Mouse (Mus musculus): Measurements from ENCODE around the gene Wdr20. TPM values are rescaled to one million over a fixed set of nuclear protein-coding genes. Genes with fewer than 3 reads are reported as not detected.

The Wdr20 gene
- polyA plus RNA-seq, 1 experiment, result 15.5 TPM

DNA sequence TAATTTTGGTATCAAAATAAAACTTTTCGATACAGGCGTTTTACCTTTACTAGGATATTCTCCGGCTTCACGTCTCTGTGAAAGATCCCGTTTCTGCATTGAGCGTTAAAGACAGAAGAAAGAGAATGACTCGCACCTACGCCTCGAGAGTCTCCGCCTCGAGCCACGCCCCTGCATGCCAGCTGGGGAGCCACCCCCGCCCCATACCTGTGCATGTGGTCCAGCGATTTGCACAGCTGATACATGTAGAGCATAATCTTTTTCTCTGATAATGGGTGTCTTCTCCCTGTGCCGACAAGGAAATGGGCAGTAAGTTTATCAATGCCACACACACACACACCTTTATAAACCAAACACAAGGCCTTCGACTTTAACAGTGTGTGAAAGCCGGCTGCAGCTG lies 77.2 kb downstream of the Wdr20 start:
- 36% methylated on average over 17 of the region's 17 CpGs for WGBS
- Histone ChIP-seq H3K4me3 (ENCODE audit: low read depth, low read length) (no peak overlapping the region), H3K27ac (ENCODE audit: insufficient read depth, low read depth, low read length) (no peak overlapping the region), H3K36me3 (ENCODE audit: control insufficient read depth, insufficient read depth, low read length) (no peaks in the 10 kb centered on the region), H3K4me1 (ENCODE audit: control insufficient read depth, insufficient read depth, insufficient read length, low read length) (peaks cover 2% of the 10 kb centered on the region; the same call in 1 of the 2 replicates), H3K27me3 (ENCODE audit: control insufficient read depth, insufficient read depth, low read length) (no peaks in the 10 kb centered on the region)
- TF ChIP-seq CTCF (IDR thresholded peaks at IDR 0.05; ENCODE audit: extremely low read depth, insufficient read length, insufficient replicate concordance, low read depth, low read length) (no peak), POLR2A (IDR thresholded peaks at IDR 0.05; ENCODE audit: low read depth, low read length) (no peak)

DNA sequence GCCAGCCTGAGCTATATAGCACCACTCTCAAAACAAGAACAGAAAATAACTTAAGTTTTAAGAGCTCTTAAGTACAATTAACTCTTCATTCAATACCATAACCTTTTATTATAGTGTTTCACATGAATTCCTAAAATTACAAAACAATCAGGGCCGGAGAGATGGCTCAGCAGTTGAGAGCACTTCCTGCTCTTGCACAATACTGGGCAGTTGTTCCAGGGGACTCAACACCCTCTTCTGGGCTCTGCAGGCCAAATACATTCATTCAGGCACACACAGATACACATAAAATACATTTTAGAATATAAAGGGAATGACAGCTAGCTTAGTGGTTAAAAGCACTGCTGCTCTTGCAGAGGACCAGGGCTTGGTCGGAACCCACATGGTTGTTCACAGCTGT lies 79.1 kb downstream of the Wdr20 start:
- TF ChIP-seq POLR2A (IDR thresholded peaks at IDR 0.05; ENCODE audit: low read depth, low read length) (no peak), CTCF (IDR thresholded peaks at IDR 0.05; ENCODE audit: extremely low read depth, insufficient read length, insufficient replicate concordance, low read depth, low read length) (no peak)
- H3K27me3 ChIP-seq (ENCODE audit: control insufficient read depth, insufficient read depth, low read length), result no peaks in the 10 kb centered on the region
- no peak overlapping the region for H3K4me3 ChIP-seq (ENCODE audit: low read depth, low read length)
- no peaks in the 10 kb centered on the region for H3K36me3 ChIP-seq (ENCODE audit: control insufficient read depth, insufficient read depth, low read length)
- H3K27ac ChIP-seq (ENCODE audit: insufficient read depth, low read depth, low read length), result no peak overlapping the region
- 81% methylated on average over 2 of the region's 2 CpGs for WGBS
- peaks cover 2% of the 10 kb centered on the region; the same call in 1 of the 2 replicates for H3K4me1 ChIP-seq (ENCODE audit: control insufficient read depth, insufficient read depth, insufficient read length, low read length)

DNA sequence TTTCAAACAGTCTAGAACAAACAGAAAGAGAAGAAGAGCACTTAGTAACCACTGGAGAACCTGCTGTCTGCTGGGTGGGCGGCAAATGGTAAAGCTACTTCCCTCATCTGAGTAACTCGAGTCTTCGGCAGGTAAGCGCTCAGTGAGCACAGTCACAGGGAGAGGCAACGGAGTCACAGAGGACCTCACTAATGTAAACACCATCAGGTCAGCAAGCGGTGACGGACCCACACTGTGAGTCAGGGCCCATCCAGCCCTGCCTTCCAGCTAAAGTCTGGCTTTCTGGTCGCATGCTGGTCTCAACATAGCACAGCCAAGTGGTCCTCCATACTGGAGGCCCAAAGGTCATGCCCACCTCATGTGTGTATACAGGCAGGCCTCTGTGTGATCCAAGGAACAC lies 81.6 kb downstream of the Wdr20 start:
- Histone ChIP-seq H3K27ac (ENCODE audit: insufficient read depth, low read depth, low read length) (no peak overlapping the region), H3K27me3 (ENCODE audit: control insufficient read depth, insufficient read depth, low read length) (no peaks in the 10 kb centered on the region), H3K4me1 (ENCODE audit: control insufficient read depth, insufficient read depth, insufficient read length, low read length) (peaks cover 2% of the 10 kb centered on the region; the same call in 1 of the 2 replicates), H3K4me3 (ENCODE audit: low read depth, low read length) (no peak overlapping the region), H3K36me3 (ENCODE audit: control insufficient read depth, insufficient read depth, low read length) (no peaks in the 10 kb centered on the region)
- TF ChIP-seq CTCF (IDR thresholded peaks at IDR 0.05; ENCODE audit: extremely low read depth, insufficient read length, insufficient replicate concordance, low read depth, low read length) (no peak), POLR2A (IDR thresholded peaks at IDR 0.05; ENCODE audit: low read depth, low read length) (no peak)
- 82% methylated on average over 8 of the region's 8 CpGs for WGBS

DNA sequence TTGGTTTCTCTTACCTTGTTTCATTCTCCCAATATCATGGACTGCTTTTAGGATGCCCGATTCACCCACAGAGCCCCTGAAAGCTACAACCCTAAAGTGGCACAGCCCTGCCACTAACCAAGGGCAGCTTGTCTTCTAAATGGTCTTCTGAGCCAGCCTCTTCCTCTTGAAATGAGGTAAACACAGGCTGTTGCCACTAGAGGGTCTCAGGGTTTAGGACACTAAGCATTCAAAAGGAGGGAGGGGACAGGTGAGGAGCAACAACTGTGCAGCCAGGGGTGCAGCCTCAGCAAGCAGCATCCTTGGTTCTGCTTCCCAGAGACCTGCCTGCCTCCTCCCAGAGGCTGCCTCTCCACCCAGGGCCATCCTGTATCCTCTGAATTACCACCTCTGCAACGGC lies 84.0 kb downstream of the Wdr20 start:
- no peak overlapping the region for H3K4me3 ChIP-seq (ENCODE audit: low read depth, low read length)
- WGBS, result 91% methylated on average over 2 of the region's 2 CpGs
- no peaks in the 10 kb centered on the region for H3K27me3 ChIP-seq (ENCODE audit: control insufficient read depth, insufficient read depth, low read length)
- H3K4me1 ChIP-seq (ENCODE audit: control insufficient read depth, insufficient read depth, insufficient read length, low read length), result no peaks in the 10 kb centered on the region
- TF ChIP-seq CTCF (IDR thresholded peaks at IDR 0.05; ENCODE audit: extremely low read depth, insufficient read length, insufficient replicate concordance, low read depth, low read length) (no peak), POLR2A (IDR thresholded peaks at IDR 0.05; ENCODE audit: low read depth, low read length) (no peak)
- H3K36me3 ChIP-seq (ENCODE audit: control insufficient read depth, insufficient read depth, low read length), result no peaks in the 10 kb centered on the region
- no peak overlapping the region for H3K27ac ChIP-seq (ENCODE audit: insufficient read depth, low read depth, low read length)

DNA sequence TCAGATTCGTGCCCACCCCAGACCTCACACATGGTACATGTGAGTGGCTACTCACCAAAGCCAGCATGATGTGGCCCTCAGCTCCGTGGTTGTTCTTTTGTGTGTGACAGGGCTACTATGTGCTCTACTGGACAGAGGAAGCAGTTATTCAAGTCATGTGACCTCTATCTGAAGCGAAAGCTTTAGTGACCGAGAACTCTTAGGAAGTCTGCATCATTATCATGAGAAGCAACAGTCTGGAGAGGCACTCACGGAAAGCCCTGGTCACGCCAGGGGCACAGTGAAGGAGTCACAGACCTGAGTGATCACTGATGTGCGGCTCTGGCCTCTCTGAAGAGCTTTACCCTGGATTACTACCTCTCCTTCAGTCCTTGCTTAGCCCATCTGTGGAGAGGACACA lies 84.6 kb downstream of the Wdr20 start:
- TF ChIP-seq POLR2A (IDR thresholded peaks at IDR 0.05; ENCODE audit: low read depth, low read length) (no peak), CTCF (IDR thresholded peaks at IDR 0.05; ENCODE audit: extremely low read depth, insufficient read length, insufficient replicate concordance, low read depth, low read length) (no peak)
- no peaks in the 10 kb centered on the region for H3K36me3 ChIP-seq (ENCODE audit: control insufficient read depth, insufficient read depth, low read length)
- H3K27me3 ChIP-seq (ENCODE audit: control insufficient read depth, insufficient read depth, low read length), result no peaks in the 10 kb centered on the region
- no peak overlapping the region for H3K4me3 ChIP-seq (ENCODE audit: low read depth, low read length)
- no peaks in the 10 kb centered on the region for H3K4me1 ChIP-seq (ENCODE audit: control insufficient read depth, insufficient read depth, insufficient read length, low read length)
- no peak overlapping the region for H3K27ac ChIP-seq (ENCODE audit: insufficient read depth, low read depth, low read length)
- WGBS, result 81% methylated on average over 7 of the region's 7 CpGs

DNA sequence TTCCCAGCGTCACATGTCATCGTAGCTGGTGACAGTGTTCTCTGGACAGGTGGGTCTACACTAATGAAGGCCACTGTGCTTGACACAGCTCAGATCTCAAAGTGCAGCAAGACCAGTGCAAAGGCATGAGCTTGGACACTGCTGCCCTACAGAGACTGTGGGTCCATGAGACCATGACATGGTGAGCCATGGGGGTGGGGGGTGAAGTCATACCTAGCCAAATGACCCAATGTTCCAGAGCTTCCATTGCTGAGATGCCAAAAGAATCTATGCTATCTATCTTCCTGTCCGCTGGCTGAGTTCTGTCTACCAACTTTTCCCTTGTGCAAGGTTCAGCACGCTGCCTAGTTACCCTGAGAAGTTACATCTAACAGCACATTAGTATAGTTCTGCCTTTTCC lies 91.2 kb downstream of the Wdr20 start:
- Histone ChIP-seq H3K4me1 (ENCODE audit: control insufficient read depth, insufficient read depth, insufficient read length, low read length) (no peaks in the 10 kb centered on the region), H3K27ac (ENCODE audit: insufficient read depth, low read depth, low read length) (no peak overlapping the region), H3K36me3 (ENCODE audit: control insufficient read depth, insufficient read depth, low read length) (no peaks in the 10 kb centered on the region), H3K27me3 (ENCODE audit: control insufficient read depth, insufficient read depth, low read length) (no peaks in the 10 kb centered on the region), H3K4me3 (ENCODE audit: low read depth, low read length) (no peak overlapping the region)
- no peak for TF ChIP-seq POLR2A (IDR thresholded peaks at IDR 0.05; ENCODE audit: low read depth, low read length)
- no peak for TF ChIP-seq CTCF (IDR thresholded peaks at IDR 0.05; ENCODE audit: extremely low read depth, insufficient read length, insufficient replicate concordance, low read depth, low read length)
- WGBS, result 95% methylated on average over 4 of the region's 4 CpGs

DNA sequence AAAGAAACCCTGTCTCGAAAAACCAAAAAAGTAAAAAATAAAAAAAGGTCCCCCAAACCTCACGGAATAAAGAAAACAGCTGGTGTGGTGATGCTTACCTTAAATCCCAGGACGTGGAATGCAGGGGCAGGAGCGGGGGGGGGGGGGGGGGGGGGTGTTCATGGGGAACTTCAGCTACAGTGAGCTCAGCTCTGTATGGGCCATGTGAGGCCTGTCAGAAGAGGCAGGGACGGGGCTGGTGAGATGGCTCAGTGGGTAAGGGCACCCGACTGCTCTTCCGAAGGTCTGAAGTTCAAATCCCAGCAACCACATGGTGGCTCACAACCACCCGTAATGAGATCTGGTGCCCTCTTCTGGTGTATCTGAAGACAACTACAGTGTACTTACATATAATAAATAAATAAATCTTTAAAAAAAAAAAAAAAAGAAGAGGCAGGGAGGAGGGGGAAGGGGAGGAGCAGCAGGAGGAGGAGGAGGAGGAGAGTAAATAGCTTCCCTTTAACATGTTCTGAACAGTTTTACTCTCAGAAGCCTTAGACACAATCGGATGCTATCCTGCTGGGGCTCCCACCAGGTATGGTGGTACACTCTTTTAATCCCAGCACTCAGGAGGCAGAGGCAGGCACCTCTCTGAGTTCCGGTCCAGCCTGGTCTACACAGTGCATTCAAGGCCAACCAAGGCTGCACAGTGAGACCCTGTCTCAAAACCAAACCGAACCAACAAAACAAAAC lies 92.7 kb downstream of the Wdr20 start:
- 83% methylated on average over 11 of the region's 11 CpGs for WGBS
- TF ChIP-seq POLR2A (IDR thresholded peaks at IDR 0.05; ENCODE audit: low read depth, low read length) (no peak), CTCF (IDR thresholded peaks at IDR 0.05; ENCODE audit: extremely low read depth, insufficient read length, insufficient replicate concordance, low read depth, low read length) (no peak)

More for the DNA sequence above, 92.7 kb downstream of the Wdr20 start:
- H3K27ac ChIP-seq (ENCODE audit: insufficient read depth, low read depth, low read length), result no peak overlapping the region
- no peak overlapping the region for H3K4me3 ChIP-seq (ENCODE audit: low read depth, low read length)
- H3K36me3 ChIP-seq (ENCODE audit: control insufficient read depth, insufficient read depth, low read length), result no peaks in the 10 kb centered on the region
- H3K4me1 ChIP-seq (ENCODE audit: control insufficient read depth, insufficient read depth, insufficient read length, low read length), result no peaks in the 10 kb centered on the region
- no peaks in the 10 kb centered on the region for H3K27me3 ChIP-seq (ENCODE audit: control insufficient read depth, insufficient read depth, low read length)
